Mouse (Mus musculus) hindbrain, embryonic 12.5 days (tissue): ENCODE measurements around the gene Qprt. TPM values are rescaled to one million over a fixed set of nuclear protein-coding genes. Genes with fewer than 3 reads are reported as not detected.

Experiments
- ATAC-seq: fragments of 200-750 bp; cut with Nextera tagmentation; 2 replicates; pipeline ENCODE4 v1.8.0; 2017; ENCODE audit warnings: moderate TSS enrichment; ENCODE audit not compliant: low FRiP score
- H3K27ac ChIP-seq: fragments of 300-500 bp; sonication (generic); 2 replicates; pipeline ENCODE4 v1.5.1; 2016; ENCODE audit warnings: mild to moderate bottlenecking
- H3K27me3 ChIP-seq: fragments of 300-500 bp; sonication (generic); 2 replicates; pipeline ENCODE4 v1.6.1; 2016; ENCODE audit warnings: mild to moderate bottlenecking
- H3K36me3 ChIP-seq: fragments of 300-500 bp; sonication (generic); 2 replicates; pipeline ENCODE4 v1.6.1; 2016; ENCODE audit warnings: mild to moderate bottlenecking
- H3K4me1 ChIP-seq: fragments of 300-500 bp; sonication (generic); 2 replicates; pipeline ENCODE4 v1.6.1; 2016
- H3K4me2 ChIP-seq: fragments of 300-500 bp; sonication (generic); replicated peaks from 2 replicates; pipeline ENCODE4 v1.6.1; 2016; ENCODE audit warnings: mild to moderate bottlenecking
- H3K4me3 ChIP-seq: fragments of 300-500 bp; sonication (generic); 2 replicates; pipeline ENCODE4 v1.5.1; 2016; ENCODE audit warnings: mild to moderate bottlenecking
- H3K9ac ChIP-seq: fragments of 300-500 bp; sonication (generic); 2 replicates; pipeline ENCODE4 v1.6.1; 2016; ENCODE audit warnings: mild to moderate bottlenecking, moderate library complexity
- H3K9me3 ChIP-seq: fragments of 300-500 bp; sonication (generic); replicated peaks from 2 replicates; pipeline ENCODE4 v1.6.1; 2016; ENCODE audit warnings: mild to moderate bottlenecking
- WGBS: fragments of 180-500 bp; shearing (Covaris S2); methylation state at CpG from one replicate; pipeline ENCODE4 v1.1.7; 2016; 5-methylcytosine and 5-hydroxymethylcytosine counted together
- polyA plus RNA-seq: library from polyadenylated mRNA; unstranded; fragments of >200 nt; fragmentation: Nextera tagmentation; extraction: Ambion mirVana; gene quantifications from 2 replicates; pipeline ENCODE4 v1.2.1, GENCODE M21; 2016

Gene Qprt
- polyA plus RNA-seq, result 0.80 and 1.9 TPM in 2 replicates

- WGBS, result 4% methylated on average over 7 of the region's 7 CpGs
- H3K9me3 ChIP-seq, result no peaks in the 10 kb centered on the region; the same call in 1 of the 2 replicates
- no peaks in the 10 kb centered on the region for H3K36me3 ChIP-seq
- 0 out of 2 replicates have a peak within 1 kb of the TSS, but pooled peaks have one; percentile 0 for H3K4me3 ChIP-seq
- no peak for ATAC-seq
- H3K27ac ChIP-seq, result no peak within 1 kb of the TSS
- H3K4me1 ChIP-seq, result peaks cover 14% of the 10 kb centered on the region
- no peak within 1 kb of the TSS for H3K9ac ChIP-seq
- H3K4me2 ChIP-seq, result peak within 1 kb of the TSS; percentile 3; the same call in 1 of the 2 replicates
- peaks cover 38% of the 10 kb centered on the region for H3K27me3 ChIP-seq
Measured at GRCm38 (mm10) chr7:127121911-127122270, at the start of gene Qprt. Qprt (minus strand) TSS chr7:127122226.

- Histone ChIP-seq H3K9me3 (no peaks in the 10 kb centered on the region), H3K4me2 (no peak overlapping the region), H3K4me1 (no peaks in the 10 kb centered on the region), H3K4me3 (no peak overlapping the region), H3K27me3 (no peaks in the 10 kb centered on the region), H3K27ac (no peak overlapping the region), H3K36me3 (no peaks in the 10 kb centered on the region), H3K9ac (no peak overlapping the region)
- 88% methylated on average over 5 of the region's 5 CpGs for WGBS
- ATAC-seq, result no peak
Measured at GRCm38 (mm10) chr7:127166501-127166900, 44.5 kb upstream of the Qprt start.

- 86% methylated on average over 12 of the region's 12 CpGs for WGBS
- Histone ChIP-seq H3K27me3 (no peaks in the 10 kb centered on the region), H3K27ac (no peak overlapping the region), H3K9me3 (no peaks in the 10 kb centered on the region), H3K36me3 (no peaks in the 10 kb centered on the region), H3K4me1 (no peaks in the 10 kb centered on the region), H3K4me2 (no peak overlapping the region), H3K4me3 (no peak overlapping the region), H3K9ac (no peak overlapping the region)
- ATAC-seq, result no peak
Measured at GRCm38 (mm10) chr7:127165607-127166493, 43.8 kb upstream of the Qprt start.

GRCm38 (mm10) chr7:127164002-127164401, 42.0 kb upstream of the Qprt start:
- no peaks in the 10 kb centered on the region for H3K4me1 ChIP-seq
- no peak for ATAC-seq
- no peak overlapping the region for H3K27ac ChIP-seq
- 83% methylated on average over 4 of the region's 4 CpGs for WGBS
- no peak overlapping the region for H3K4me2 ChIP-seq
- H3K9me3 ChIP-seq, result no peaks in the 10 kb centered on the region
- no peaks in the 10 kb centered on the region for H3K36me3 ChIP-seq
- H3K27me3 ChIP-seq, result no peaks in the 10 kb centered on the region
- H3K9ac ChIP-seq, result no peak overlapping the region
- H3K4me3 ChIP-seq, result no peak overlapping the region

GRCm38 (mm10) chr7:127162546-127162945, 40.5 kb upstream of the Qprt start:
- no peaks in the 10 kb centered on the region for H3K27me3 ChIP-seq
- no peak overlapping the region for H3K4me3 ChIP-seq
- H3K36me3 ChIP-seq, result no peaks in the 10 kb centered on the region
- H3K9ac ChIP-seq, result no peak overlapping the region
- H3K4me2 ChIP-seq, result no peak overlapping the region
- H3K27ac ChIP-seq, result no peak overlapping the region
- H3K4me1 ChIP-seq, result no peaks in the 10 kb centered on the region
- no peak for ATAC-seq
- WGBS, result 90% methylated on average over 5 of the region's 5 CpGs
- no peaks in the 10 kb centered on the region for H3K9me3 ChIP-seq

GRCm38 (mm10) chr7:127157548-127157947, 35.5 kb upstream of the Qprt start:
- ATAC-seq, result no peak

GRCm38 (mm10) chr7:127153477-127153876, 31.5 kb upstream of the Qprt start:
- ATAC-seq, result no peak
- 92% methylated on average over 3 of the region's 3 CpGs for WGBS
- no peaks in the 10 kb centered on the region for H3K9me3 ChIP-seq
- no peaks in the 10 kb centered on the region for H3K27me3 ChIP-seq
- no peak overlapping the region for H3K27ac ChIP-seq
- no peaks in the 10 kb centered on the region for H3K36me3 ChIP-seq
- no peak overlapping the region for H3K4me3 ChIP-seq
- no peak overlapping the region for H3K9ac ChIP-seq
- no peaks in the 10 kb centered on the region for H3K4me1 ChIP-seq
- H3K4me2 ChIP-seq, result no peak overlapping the region

More at GRCm38 (mm10) chr7:127157548-127157947, 35.5 kb upstream of the Qprt start:
- Histone ChIP-seq H3K9me3 (no peaks in the 10 kb centered on the region), H3K4me3 (no peak overlapping the region), H3K27me3 (no peaks in the 10 kb centered on the region), H3K27ac (no peak overlapping the region), H3K4me1 (no peaks in the 10 kb centered on the region), H3K36me3 (no peaks in the 10 kb centered on the region), H3K9ac (no peak overlapping the region), H3K4me2 (no peak overlapping the region)
- WGBS, result 92% methylated on average over 4 of the region's 4 CpGs

GRCm38 (mm10) chr7:127152464-127152863, 30.4 kb upstream of the Qprt start:
- WGBS, result 94% methylated on average over 6 of the region's 6 CpGs

GRCm38 (mm10) chr7:127147901-127148300, 25.9 kb upstream of the Qprt start:
- 80% methylated on average over 3 of the region's 3 CpGs for WGBS
- Histone ChIP-seq H3K4me2 (no peak overlapping the region), H3K9me3 (no peaks in the 10 kb centered on the region), H3K4me3 (no peak overlapping the region), H3K27me3 (no peaks in the 10 kb centered on the region), H3K4me1 (0 out of 2 replicates have a peak, but pooled peaks cover 2% of the 10 kb centered on the region), H3K9ac (no peak overlapping the region), H3K36me3 (no peaks in the 10 kb centered on the region), H3K27ac (no peak overlapping the region)
- ATAC-seq, result no peak

More at GRCm38 (mm10) chr7:127152464-127152863, 30.4 kb upstream of the Qprt start:
- Histone ChIP-seq H3K27ac (no peak overlapping the region), H3K4me3 (no peak overlapping the region), H3K27me3 (no peaks in the 10 kb centered on the region), H3K9me3 (no peaks in the 10 kb centered on the region), H3K4me2 (no peak overlapping the region), H3K36me3 (no peaks in the 10 kb centered on the region), H3K4me1 (no peaks in the 10 kb centered on the region), H3K9ac (no peak overlapping the region)
- ATAC-seq, result no peak

GRCm38 (mm10) chr7:127146267-127146603, 24.2 kb upstream of the Qprt start:
- H3K4me1 ChIP-seq, result 0 out of 2 replicates have a peak, but pooled peaks cover 2% of the 10 kb centered on the region
- no peak overlapping the region for H3K9ac ChIP-seq
- no peak for ATAC-seq
- H3K4me2 ChIP-seq, result no peak overlapping the region
- no peaks in the 10 kb centered on the region for H3K27me3 ChIP-seq
- 38% methylated on average over 2 of the region's 2 CpGs for WGBS
- H3K36me3 ChIP-seq, result no peaks in the 10 kb centered on the region
- H3K27ac ChIP-seq, result no peak overlapping the region
- H3K4me3 ChIP-seq, result no peak overlapping the region
- no peaks in the 10 kb centered on the region for H3K9me3 ChIP-seq

- Histone ChIP-seq H3K4me2 (no peak overlapping the region), H3K27me3 (no peaks in the 10 kb centered on the region), H3K27ac (no peak overlapping the region), H3K36me3 (no peaks in the 10 kb centered on the region), H3K9me3 (no peaks in the 10 kb centered on the region), H3K4me3 (no peak overlapping the region), H3K4me1 (0 out of 2 replicates have a peak, but pooled peaks cover 2% of the 10 kb centered on the region), H3K9ac (no peak overlapping the region)
- ATAC-seq, result no peak
- 58% methylated on average over 9 of the region's 9 CpGs for WGBS
Measured at GRCm38 (mm10) chr7:127145387-127146266, 23.6 kb upstream of the Qprt start.

GRCm38 (mm10) chr7:127144412-127144811, 22.4 kb upstream of the Qprt start:
- no peaks in the 10 kb centered on the region for H3K36me3 ChIP-seq
- no peak overlapping the region for H3K27ac ChIP-seq
- no peak overlapping the region for H3K4me3 ChIP-seq
- no peaks in the 10 kb centered on the region for H3K27me3 ChIP-seq
- H3K9ac ChIP-seq, result no peak overlapping the region
- H3K9me3 ChIP-seq, result no peaks in the 10 kb centered on the region
- ATAC-seq, result no peak
- 89% methylated on average over 7 of the region's 7 CpGs for WGBS
- no peak overlapping the region for H3K4me2 ChIP-seq
- H3K4me1 ChIP-seq, result 0 out of 2 replicates have a peak, but pooled peaks cover 2% of the 10 kb centered on the region
